Mouse (Mus musculus) hindbrain, embryonic 16.5 days (tissue): ENCODE results near the gene Lhx4. TPM values are rescaled to one million over a fixed set of nuclear protein-coding genes. Genes with fewer than 3 reads are reported as not detected.

Experiments used
- ATAC-seq: fragments of 200-750 bp; cut with Nextera tagmentation; 2 replicates; pipeline ENCODE4 v1.8.0; 2017; ENCODE audit warnings: moderate TSS enrichment, moderate library complexity
- H3K27ac ChIP-seq: fragments of 300-500 bp; sonication (generic); 2 replicates; pipeline ENCODE4 v1.5.1; 2014; ENCODE audit warnings: low read depth, mild to moderate bottlenecking, control low read depth, low read length, moderate library complexity
- H3K27me3 ChIP-seq: fragments of 300-500 bp; sonication (generic); replicated peaks from 2 replicates; pipeline ENCODE4 v1.6.1; 2014; ENCODE audit warnings: low read length; ENCODE audit not compliant: control insufficient read depth, insufficient read depth
- H3K36me3 ChIP-seq: fragments of 300-500 bp; sonication (generic); 2 replicates; pipeline ENCODE4 v1.6.1; 2014; ENCODE audit warnings: mild to moderate bottlenecking, low read length, moderate library complexity, mixed read lengths; ENCODE audit not compliant: control insufficient read depth, insufficient read depth
- H3K4me1 ChIP-seq: fragments of 300-500 bp; sonication (generic); 2 replicates; pipeline ENCODE4 v1.6.1; 2014; ENCODE audit warnings: low read depth, low read length; ENCODE audit not compliant: control insufficient read depth, insufficient read depth
- H3K4me2 ChIP-seq: fragments of 300-500 bp; sonication (generic); 2 replicates; pipeline ENCODE4 v1.6.1; 2014; ENCODE audit warnings: mild to moderate bottlenecking, low read length, control low read depth, moderate library complexity
- H3K4me3 ChIP-seq: fragments of 300-500 bp; sonication (generic); 2 replicates; pipeline ENCODE4 v1.5.1; 2014; ENCODE audit warnings: mild to moderate bottlenecking, low read length, control low read depth, moderate library complexity
- H3K9ac ChIP-seq: fragments of 300-500 bp; sonication (generic); 2 replicates; pipeline ENCODE4 v1.6.1; 2014; ENCODE audit warnings: low read depth, mild to moderate bottlenecking, control low read depth, low read length, moderate library complexity
- H3K9me3 ChIP-seq: fragments of 300-500 bp; sonication (generic); 2 replicates; pipeline ENCODE4 v1.6.1; 2014; ENCODE audit warnings: mild to moderate bottlenecking, low read length, moderate library complexity; ENCODE audit not compliant: control insufficient read depth
- WGBS: fragments of 180-500 bp; shearing (Covaris S2); extraction: QIAGEN DNeasy Blood & Tissue Kit; methylation state at CpG from one replicate; pipeline ENCODE4 v1.1.7; 2014; 5-methylcytosine and 5-hydroxymethylcytosine counted together
- polyA plus RNA-seq: library from polyadenylated mRNA; unstranded; fragments of >200 nt; fragmentation: Nextera tagmentation; extraction: Ambion mirVana; gene quantifications from 2 replicates; pipeline ENCODE4 v1.2.1, GENCODE M21; 2015

Lhx4 gene
- polyA plus RNA-seq, 1 experiment from 2014 or later, result 1.7 TPM

GRCm38 (mm10) chr1:155693443-155693842 is 58.0 kb downstream of the Lhx4 start:
- no peak overlapping the region for H3K9ac ChIP-seq
- peaks cover 4% of the 10 kb centered on the region for H3K4me1 ChIP-seq
- WGBS, result 31% methylated on average over 5 of the region's 5 CpGs
- H3K27ac ChIP-seq, result no peak overlapping the region
- no peak for ATAC-seq
- no peaks in the 10 kb centered on the region for H3K27me3 ChIP-seq
- H3K36me3 ChIP-seq, result no peaks in the 10 kb centered on the region
- H3K4me3 ChIP-seq, result no peak overlapping the region
- no peaks in the 10 kb centered on the region for H3K9me3 ChIP-seq
- no peak overlapping the region for H3K4me2 ChIP-seq

- no peaks in the 10 kb centered on the region for H3K27me3 ChIP-seq
- no peaks in the 10 kb centered on the region for H3K36me3 ChIP-seq
- no peaks in the 10 kb centered on the region for H3K9me3 ChIP-seq
- H3K4me3 ChIP-seq, result no peak overlapping the region
- no peak overlapping the region for H3K4me2 ChIP-seq
- 68% methylated on average over 11 of the region's 11 CpGs for WGBS
- ATAC-seq, result no peak
- H3K4me1 ChIP-seq, result no peaks in the 10 kb centered on the region; the same call in 1 of the 2 replicates
- H3K27ac ChIP-seq, result no peak overlapping the region
- no peak overlapping the region for H3K9ac ChIP-seq
Measured at GRCm38 (mm10) chr1:155693026-155693425, 58.5 kb downstream of the Lhx4 start.

GRCm38 (mm10) chr1:155692230-155692629 is 59.3 kb downstream of the Lhx4 start:
- no peaks in the 10 kb centered on the region for H3K9me3 ChIP-seq
- ATAC-seq, result no peak

GRCm38 (mm10) chr1:155689558-155689957 is 61.9 kb downstream of the Lhx4 start:
- no peaks in the 10 kb centered on the region for H3K27me3 ChIP-seq
- H3K4me1 ChIP-seq, result no peaks in the 10 kb centered on the region; the same call in 1 of the 2 replicates
- H3K36me3 ChIP-seq, result no peaks in the 10 kb centered on the region
- no peak overlapping the region for H3K9ac ChIP-seq
- H3K4me3 ChIP-seq, result no peak overlapping the region
- no peak overlapping the region for H3K27ac ChIP-seq
- no peaks in the 10 kb centered on the region for H3K9me3 ChIP-seq
- 66% methylated on average over 5 of the region's 5 CpGs for WGBS
- ATAC-seq, result no peak
- H3K4me2 ChIP-seq, result no peak overlapping the region

More at GRCm38 (mm10) chr1:155692230-155692629, 59.3 kb downstream of the Lhx4 start:
- Histone ChIP-seq H3K4me3 (no peak overlapping the region), H3K36me3 (no peaks in the 10 kb centered on the region), H3K9ac (no peak overlapping the region), H3K27ac (no peak overlapping the region), H3K4me1 (no peaks in the 10 kb centered on the region; the same call in 1 of the 2 replicates), H3K27me3 (no peaks in the 10 kb centered on the region), H3K4me2 (no peak overlapping the region)
- 93% methylated on average over 6 of the region's 6 CpGs for WGBS

GRCm38 (mm10) chr1:155689141-155689540 is 62.3 kb downstream of the Lhx4 start:
- WGBS, result 74% methylated on average over 4 of the region's 4 CpGs
- Histone ChIP-seq H3K27me3 (no peaks in the 10 kb centered on the region), H3K27ac (no peak overlapping the region), H3K9me3 (no peaks in the 10 kb centered on the region), H3K4me1 (no peaks in the 10 kb centered on the region; the same call in 1 of the 2 replicates), H3K4me3 (no peak overlapping the region), H3K4me2 (no peak overlapping the region), H3K9ac (no peak overlapping the region), H3K36me3 (no peaks in the 10 kb centered on the region)
- ATAC-seq, result no peak

- Histone ChIP-seq H3K4me1 (no peaks in the 10 kb centered on the region), H3K9me3 (no peaks in the 10 kb centered on the region), H3K36me3 (no peaks in the 10 kb centered on the region), H3K9ac (no peak overlapping the region), H3K27ac (no peak overlapping the region), H3K4me3 (no peak overlapping the region), H3K4me2 (no peak overlapping the region), H3K27me3 (no peaks in the 10 kb centered on the region)
- 74% methylated on average over 15 of the region's 15 CpGs for WGBS
- ATAC-seq, result no peak
Measured at GRCm38 (mm10) chr1:155686816-155687215, 64.7 kb downstream of the Lhx4 start.

GRCm38 (mm10) chr1:155681116-155681799 is 70.2 kb downstream of the Lhx4 start:
- H3K27ac ChIP-seq, result no peak overlapping the region
- ATAC-seq, result peak; percentile 76

GRCm38 (mm10) chr1:155675570-155675969 is 75.9 kb downstream of the Lhx4 start:
- H3K27me3 ChIP-seq, result no peaks in the 10 kb centered on the region
- H3K4me1 ChIP-seq, result no peaks in the 10 kb centered on the region
- H3K27ac ChIP-seq, result no peak overlapping the region
- H3K4me3 ChIP-seq, result no peak overlapping the region
- no peaks in the 10 kb centered on the region for H3K9me3 ChIP-seq
- no peak overlapping the region for H3K9ac ChIP-seq
- no peak for ATAC-seq
- no peaks in the 10 kb centered on the region for H3K36me3 ChIP-seq
- 91% methylated on average over 6 of the region's 6 CpGs for WGBS
- H3K4me2 ChIP-seq, result no peak overlapping the region

More at GRCm38 (mm10) chr1:155681116-155681799, 70.2 kb downstream of the Lhx4 start:
- Histone ChIP-seq H3K4me2 (no peak overlapping the region), H3K4me3 (no peak overlapping the region), H3K4me1 (no peaks in the 10 kb centered on the region), H3K27me3 (no peaks in the 10 kb centered on the region), H3K9ac (no peak overlapping the region), H3K36me3 (no peaks in the 10 kb centered on the region), H3K9me3 (no peaks in the 10 kb centered on the region)
- 35% methylated on average over 10 of the region's 10 CpGs for WGBS

- Histone ChIP-seq H3K27me3 (no peaks in the 10 kb centered on the region), H3K9ac (no peak overlapping the region), H3K36me3 (no peaks in the 10 kb centered on the region), H3K9me3 (no peaks in the 10 kb centered on the region), H3K4me2 (no peak overlapping the region), H3K4me3 (no peak overlapping the region), H3K27ac (no peak overlapping the region), H3K4me1 (no peaks in the 10 kb centered on the region)
- no peak for ATAC-seq
- 91% methylated on average over 5 of the region's 5 CpGs for WGBS
Measured at GRCm38 (mm10) chr1:155663994-155664393, 87.5 kb downstream of the Lhx4 start.
